Mouse (Mus musculus) mature B cell (primary cell): Measurements from ENCODE around the gene Fancc.
"Not testable (repeated sequence)": the region's sequence is repeated elsewhere in the genome, so short reads cannot be mapped to it uniquely, and the experiment has no call there.

ENCODE experiments used
- in situ Hi-C: fragments of 300-500 bp; cut with MboI; formaldehyde crosslinking; loops from 2 replicates; pipeline ENCODE4 v1.14.3; 2019

The Fancc gene

GRCm38 (mm10) chr13:63317681-63318104 lies 179.4 kb downstream of the Fancc start:
- in situ Hi-C loops = no loop called here

- in situ Hi-C loops = no loop called here
Measured at GRCm38 (mm10) chr13:63316407-63316806, 180.7 kb downstream of the Fancc start.

GRCm38 (mm10) chr13:63315777-63316176 lies 181.3 kb downstream of the Fancc start:
- in situ Hi-C loops = no loop called here

GRCm38 (mm10) chr13:63315111-63315510 lies 182.0 kb downstream of the Fancc start:
- in situ Hi-C loops = not testable (repeated sequence)

GRCm38 (mm10) chr13:63314608-63314920 lies 182.5 kb downstream of the Fancc start:
- in situ Hi-C loops = no loop called here

- in situ Hi-C loops = no loop called here
Measured at GRCm38 (mm10) chr13:63313748-63314607, 183.1 kb downstream of the Fancc start.

GRCm38 (mm10) chr13:63313247-63313646 lies 183.8 kb downstream of the Fancc start:
- in situ Hi-C loops = no loop called here

- in situ Hi-C loops = no loop called here
Measured at GRCm38 (mm10) chr13:63311156-63311555, 185.9 kb downstream of the Fancc start.

GRCm38 (mm10) chr13:63309563-63309962 lies 187.5 kb downstream of the Fancc start:
- in situ Hi-C loops = no loop called here

- in situ Hi-C loops = no loop called here
Measured at GRCm38 (mm10) chr13:63306768-63307167, 190.3 kb downstream of the Fancc start.

GRCm38 (mm10) chr13:63305160-63306011 lies 191.7 kb downstream of the Fancc start:
- in situ Hi-C loops = no loop called here

GRCm38 (mm10) chr13:63304799-63305159 lies 192.3 kb downstream of the Fancc start:
- in situ Hi-C loops = no loop called here

GRCm38 (mm10) chr13:63304124-63304792 lies 192.8 kb downstream of the Fancc start:
- in situ Hi-C loops = no loop called here

GRCm38 (mm10) chr13:63302381-63302780 lies 194.7 kb downstream of the Fancc start:
- in situ Hi-C loops = no loop called here

- in situ Hi-C loops = no loop called here
Measured at GRCm38 (mm10) chr13:63301764-63302209, 195.3 kb downstream of the Fancc start.

GRCm38 (mm10) chr13:63300929-63301328 lies 196.1 kb downstream of the Fancc start:
- in situ Hi-C loops = no loop called here

- in situ Hi-C loops = no loop called here
Measured at GRCm38 (mm10) chr13:63298931-63299330, 198.1 kb downstream of the Fancc start.

- in situ Hi-C loops = no loop called here
Measured at GRCm38 (mm10) chr13:63297933-63298332, 199.1 kb downstream of the Fancc start.

GRCm38 (mm10) chr13:63297003-63297402 lies 200.1 kb downstream of the Fancc start:
- in situ Hi-C loops = no loop called here

- in situ Hi-C loops = no loop called here
Measured at GRCm38 (mm10) chr13:63296300-63296699, 200.8 kb downstream of the Fancc start.

- in situ Hi-C loops = no loop called here
Measured at GRCm38 (mm10) chr13:63294359-63295193, 202.5 kb downstream of the Fancc start.
